Mouse (Mus musculus) brain, adult 2 months (tissue): ENCODE measurements around the gene Nfe2l1.
"Not testable (repeated sequence)": the region's sequence is repeated elsewhere in the genome, so short reads cannot be mapped to it uniquely, and the experiment has no call there.

Source experiments
- DNase-seq: peaks from one replicate; pipeline ENCODE4 v3.0.0; 2011; ENCODE audit warnings: low read depth, low spot score

Gene Nfe2l1

DNA sequence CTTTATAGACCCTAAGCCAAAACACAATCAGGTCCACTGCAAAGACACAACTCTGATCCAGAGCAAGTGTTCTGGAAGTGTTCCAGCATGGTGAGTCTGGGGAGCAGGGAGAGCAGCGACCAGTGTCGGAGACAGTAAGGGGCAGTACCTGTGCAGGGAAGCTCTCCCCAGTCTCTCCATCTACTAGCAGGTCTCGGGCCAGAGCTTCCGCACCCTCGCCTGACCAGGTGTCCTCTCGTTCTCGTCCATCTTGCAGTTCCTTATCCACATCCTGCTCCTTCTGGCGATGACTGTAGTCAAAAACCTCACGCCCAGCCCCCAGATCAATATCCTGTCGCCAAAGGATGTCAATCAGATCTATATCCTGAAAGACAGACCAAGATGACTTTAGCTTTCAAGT is 7.8 kb downstream of the Nfe2l1 start:
- DNase-seq: no peak

DNA sequence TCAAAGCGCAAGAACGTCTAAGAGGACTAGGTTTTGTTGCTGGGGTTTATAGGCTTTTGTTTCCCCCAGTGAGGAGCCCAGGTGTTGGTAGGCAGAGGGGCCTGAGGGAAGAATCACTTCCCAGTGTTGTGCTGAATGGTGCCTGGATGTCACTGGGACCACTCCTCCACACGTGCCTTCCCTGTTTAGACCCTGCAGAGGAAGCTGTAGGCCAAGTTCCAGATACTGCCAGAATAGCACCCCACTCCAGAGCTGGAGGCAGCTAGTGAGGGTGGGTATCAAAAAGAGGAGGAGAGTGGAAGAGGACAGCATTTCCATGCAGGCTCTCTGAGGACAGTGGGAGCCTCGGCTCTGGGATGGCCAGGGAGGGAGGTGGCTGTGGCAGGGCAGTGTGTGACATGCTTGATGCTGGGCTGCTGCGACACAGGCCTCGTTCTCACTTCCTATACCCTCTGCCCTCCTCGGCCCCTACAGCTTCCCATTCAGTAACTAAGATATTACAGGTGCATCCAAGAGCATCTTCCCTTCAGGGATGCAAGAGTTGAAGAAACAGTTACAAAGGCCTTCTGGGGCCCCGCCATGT is 11.5 kb downstream of the Nfe2l1 start:
- DNase-seq: peak; percentile 29

DNA sequence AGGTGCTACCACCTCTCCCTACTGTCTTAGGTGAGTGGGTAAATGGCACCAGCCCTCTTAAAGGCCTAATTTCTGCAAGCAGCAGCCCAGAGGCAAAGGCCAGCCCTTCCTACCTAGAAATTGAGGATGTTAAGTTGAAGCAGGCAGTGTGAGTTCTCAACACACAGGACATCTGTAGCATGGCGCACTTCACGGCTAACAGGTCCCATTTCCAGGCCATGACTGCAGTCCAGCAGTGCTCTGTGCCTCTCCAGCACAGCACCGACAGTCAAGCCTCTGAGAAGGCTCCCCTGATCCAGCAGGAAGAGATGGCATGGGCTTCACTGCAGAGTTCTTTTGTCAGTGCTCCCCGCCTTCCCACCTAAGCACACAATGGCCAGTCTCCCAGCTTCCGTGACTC is 12.8 kb downstream of the Nfe2l1 start:
- DNase-seq: peak; percentile 33

DNA sequence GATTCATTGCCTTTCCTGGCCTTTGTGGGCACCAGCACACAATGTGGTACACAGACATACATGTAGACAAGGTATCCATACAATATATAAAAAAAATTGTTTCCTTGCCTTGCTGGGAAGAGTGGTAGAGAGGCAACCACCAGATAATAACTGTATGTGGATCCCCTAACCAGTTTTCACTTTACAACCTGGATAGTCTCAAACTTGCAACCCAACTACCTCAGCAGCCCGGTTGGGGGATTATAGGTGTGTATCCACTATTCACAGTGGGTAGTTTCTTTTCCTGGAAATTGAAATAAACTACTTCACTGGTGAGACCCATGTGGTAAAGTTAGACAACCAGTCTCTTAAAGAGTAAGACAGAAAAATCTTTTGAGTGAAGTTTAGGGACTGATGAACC is 13.3 kb downstream of the Nfe2l1 start:
- DNase-seq: no peak

DNA sequence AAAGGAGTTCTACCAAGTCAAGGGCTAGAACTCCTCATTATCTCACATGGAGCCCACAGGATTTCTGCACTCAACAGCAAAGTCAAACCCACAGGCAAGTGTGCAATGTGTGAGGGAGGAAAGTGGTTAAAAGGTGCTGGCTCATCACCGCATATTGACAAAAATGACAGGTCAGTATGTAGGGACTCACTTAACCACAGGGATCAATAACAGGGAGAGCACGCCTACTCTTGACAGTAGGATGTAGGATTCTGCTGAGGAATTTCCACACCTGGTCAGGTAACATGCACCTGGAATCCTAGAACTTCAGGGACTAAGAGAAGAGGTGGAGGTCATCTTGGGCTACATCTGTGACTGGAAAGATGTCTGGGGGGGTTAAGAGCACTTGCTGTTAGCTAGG is 13.9 kb downstream of the Nfe2l1 start:
- no peak for DNase-seq

DNA sequence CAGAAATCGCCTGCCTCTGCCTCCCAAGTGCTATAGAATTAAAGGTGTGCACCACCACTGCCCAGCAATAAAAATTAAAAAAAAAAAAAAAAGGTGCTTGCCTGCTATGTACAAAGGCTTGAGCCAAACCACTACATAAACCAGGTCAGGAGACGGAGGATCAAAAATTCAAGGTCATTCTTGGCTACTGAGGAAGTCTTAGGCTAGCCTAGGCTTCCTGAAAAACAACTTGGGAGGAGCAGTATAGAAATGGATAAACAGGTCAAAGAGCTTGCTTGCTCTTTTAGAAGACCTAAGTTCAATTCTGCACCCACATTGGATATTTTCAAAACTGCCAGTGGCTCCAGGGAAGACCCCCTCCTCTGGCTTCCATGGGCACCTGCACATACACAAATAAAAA is 15.3 kb downstream of the Nfe2l1 start:
- no peak for DNase-seq

DNA sequence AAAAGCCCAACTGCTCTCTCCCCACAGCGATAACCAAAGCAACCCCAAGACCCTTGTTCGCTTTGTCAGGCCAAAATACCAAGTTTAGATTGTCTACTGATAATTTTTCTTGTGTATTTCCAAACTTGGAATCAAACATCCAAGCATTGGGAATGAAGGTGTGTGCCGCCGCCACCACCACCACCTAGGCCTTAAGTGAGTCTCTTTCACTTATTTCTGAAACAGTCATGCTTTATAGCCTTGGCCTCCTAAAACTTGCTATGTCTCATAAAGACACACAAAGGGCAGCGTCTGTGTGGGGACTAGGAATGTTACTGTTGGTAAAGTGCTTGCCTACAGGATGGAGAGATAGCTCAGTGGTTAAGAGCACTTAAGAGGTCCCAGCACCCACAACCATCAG is 15.8 kb downstream of the Nfe2l1 start:
- DNase-seq: no peak

DNA sequence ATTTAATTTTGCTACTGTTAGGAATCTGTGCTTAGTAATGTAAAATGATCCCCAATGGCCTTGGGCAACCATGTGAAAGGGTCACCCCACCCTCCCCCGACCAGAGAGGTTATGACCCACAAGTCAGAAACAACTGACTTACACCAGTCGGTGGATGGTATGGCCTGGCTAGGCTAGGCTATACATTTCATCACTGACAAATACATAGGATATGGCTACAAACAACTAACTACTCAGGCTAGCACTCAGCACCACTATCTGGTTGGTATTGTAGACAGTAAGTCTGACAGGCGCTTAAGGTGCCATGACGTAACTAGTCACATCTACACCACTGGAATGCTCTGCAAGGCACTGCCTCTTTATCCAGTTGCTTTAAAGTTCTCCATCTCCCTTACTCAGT is 16.3 kb downstream of the Nfe2l1 start:
- no peak for DNase-seq

DNA sequence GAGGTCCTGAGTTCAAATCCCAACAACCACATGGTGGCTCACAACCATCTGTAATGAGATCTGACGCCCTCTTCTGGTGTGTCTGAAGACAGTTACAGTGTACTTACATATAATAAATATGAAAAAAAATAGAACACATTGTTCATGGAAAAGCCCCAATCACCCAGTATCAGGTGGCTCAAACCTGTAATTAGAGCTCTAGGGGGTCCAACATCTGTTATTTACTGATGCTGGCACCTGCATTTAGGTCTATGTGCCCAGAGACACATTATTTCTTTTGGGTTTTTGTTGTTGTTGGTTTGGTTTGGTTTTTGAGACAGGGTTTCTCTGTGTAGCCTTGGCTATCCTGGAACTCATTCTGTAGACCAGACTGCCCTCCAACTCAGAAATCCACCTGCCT is 18.6 kb downstream of the Nfe2l1 start:
- not testable (repeated sequence) for DNase-seq

DNA sequence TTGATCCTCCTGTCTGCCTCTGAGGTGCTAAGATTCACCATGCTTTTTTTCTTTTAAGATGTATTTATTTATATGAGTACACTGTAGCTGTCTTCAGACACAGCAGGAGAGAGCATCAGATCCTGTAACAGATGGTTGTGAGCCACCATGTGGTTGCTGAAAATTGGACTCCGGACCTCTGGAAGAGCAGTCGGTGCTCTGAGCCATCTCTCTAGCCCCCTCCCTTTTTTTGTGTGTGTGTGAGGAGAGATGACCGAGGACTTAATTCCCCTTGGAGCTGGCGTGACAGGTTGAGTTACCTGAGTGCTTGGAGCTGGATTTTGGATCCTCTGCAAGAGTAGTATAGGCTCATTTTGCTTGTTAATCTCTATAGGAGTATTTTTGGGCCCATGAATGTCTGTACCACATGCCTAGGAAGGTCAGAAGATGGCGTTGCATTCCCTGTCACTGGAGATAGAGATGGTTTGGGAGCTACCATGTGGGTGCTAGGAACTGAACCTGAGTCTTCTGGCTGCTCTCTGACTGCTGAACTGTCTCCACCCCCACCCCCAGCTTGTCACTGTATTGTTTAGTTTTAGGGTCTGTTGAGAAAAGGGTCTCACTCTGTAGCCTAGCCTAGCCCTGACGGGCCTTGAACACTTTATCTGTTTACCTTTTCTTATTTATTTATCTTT is 20.1 kb downstream of the Nfe2l1 start:
- DNase-seq: peak; percentile 65

DNA sequence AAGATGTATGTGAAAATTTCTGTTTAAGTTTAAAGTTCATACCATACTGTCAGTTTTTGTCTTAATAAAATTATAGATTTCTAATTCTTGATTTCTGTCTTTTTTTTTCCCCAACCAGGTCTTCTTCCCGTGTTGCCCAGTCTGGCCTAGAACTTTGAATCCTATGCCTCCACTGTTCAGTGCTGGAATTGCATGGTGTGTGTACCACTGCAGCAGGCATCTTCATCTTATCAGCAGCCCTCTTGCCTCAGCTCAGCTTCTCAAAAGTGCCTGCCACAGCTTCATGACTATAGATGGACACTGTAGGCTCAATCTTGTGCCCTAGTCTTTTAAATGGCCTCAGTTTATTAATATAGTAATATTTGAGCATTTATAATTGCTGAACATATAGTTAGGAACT is 21.7 kb downstream of the Nfe2l1 start:
- DNase-seq: peak; percentile 49

DNA sequence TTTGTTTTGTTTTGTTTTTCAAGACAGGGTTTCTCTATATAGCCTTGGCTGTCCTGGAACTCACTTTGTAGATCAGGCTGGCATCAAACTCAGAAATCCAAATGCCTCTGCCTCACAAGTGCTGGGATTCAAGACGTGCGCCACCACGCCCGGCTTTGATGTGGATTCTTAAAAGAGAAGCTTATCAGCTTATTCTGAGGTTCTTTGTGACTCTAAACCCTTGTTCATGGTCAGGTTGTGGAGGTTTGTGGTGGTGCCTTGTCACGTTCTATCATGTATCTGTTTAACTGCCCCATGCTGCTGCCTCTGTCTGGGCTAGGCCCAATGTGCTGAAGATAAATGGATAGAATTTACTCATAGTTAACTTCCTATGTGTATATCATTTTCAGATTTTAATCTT is 24.2 kb downstream of the Nfe2l1 start:
- no peak for DNase-seq

DNA sequence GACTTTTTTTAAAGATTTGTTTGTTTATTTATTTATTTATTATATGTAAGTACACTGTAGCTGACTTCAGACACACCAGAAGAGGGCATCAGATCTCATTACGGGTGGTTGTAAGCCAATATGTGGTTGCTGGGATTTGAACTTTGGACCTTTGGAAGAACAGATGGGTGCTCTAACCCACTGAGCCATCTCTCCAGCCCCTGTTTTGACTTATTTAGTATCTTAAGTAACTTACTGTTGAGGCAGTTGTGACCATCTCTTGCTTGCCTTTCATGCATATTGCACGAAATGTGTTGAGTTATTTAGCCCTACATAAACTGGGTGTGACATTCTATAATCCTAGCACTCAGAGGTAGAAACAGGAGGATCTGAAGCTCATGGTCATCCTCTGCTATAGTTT is 30.3 kb downstream of the Nfe2l1 start:
- no peak for DNase-seq

DNA sequence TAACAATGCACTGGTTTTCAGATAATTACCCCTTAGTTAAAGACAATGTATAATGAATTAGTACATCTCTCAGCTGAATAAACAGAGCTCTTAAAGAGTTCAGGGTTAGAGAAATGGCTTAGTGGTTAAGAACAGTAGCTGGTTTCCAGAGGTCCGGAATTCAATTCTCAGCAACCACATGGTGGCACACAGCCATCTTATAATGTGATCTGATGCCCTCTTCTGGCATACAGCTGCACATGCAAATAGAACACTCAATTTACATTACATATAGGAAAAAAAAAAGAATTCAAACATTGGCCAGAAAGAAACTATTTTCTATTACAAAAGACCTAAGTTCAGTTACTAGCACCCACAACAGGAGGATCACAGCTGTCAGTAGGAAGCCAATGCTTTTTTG is 33.2 kb downstream of the Nfe2l1 start:
- peak; percentile 59 for DNase-seq

DNA sequence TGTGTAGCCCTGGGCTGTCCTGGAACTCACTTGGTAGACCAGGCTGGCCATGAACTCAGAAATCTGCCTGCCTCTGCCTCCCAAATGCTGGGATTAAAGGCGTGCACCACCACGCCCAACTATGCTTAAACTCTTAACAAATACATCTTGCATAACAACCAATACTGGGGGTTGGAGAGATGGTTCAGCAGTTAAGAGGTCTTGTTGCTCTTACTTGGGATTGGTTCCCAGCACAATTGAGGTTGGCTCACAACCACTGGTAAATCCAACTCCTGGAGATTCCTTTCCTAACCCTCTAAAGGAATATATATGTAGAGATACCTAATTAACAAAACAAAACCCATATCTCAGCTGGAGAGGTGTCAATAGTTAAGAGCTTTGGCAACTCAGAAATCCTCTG is 33.7 kb downstream of the Nfe2l1 start:
- DNase-seq: no peak

DNA sequence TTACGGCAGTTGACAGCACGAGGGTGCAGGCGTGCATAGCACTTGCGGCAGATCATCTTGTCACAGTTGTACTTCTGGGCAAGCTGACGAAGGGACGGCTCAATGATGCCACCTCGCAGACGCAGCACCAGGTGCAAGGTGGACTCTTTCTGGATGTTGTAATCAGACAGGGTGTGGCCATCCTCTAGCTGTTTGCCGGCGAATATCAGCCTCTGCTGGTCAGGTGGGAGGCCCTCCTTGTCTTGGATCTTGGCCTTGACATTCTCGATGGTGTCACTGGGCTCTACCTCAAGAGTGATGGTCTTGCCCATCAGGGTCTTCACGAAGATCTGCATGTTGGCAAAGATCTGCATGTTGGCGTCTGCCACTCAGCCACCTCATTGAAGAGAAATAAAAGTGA is 34.3 kb downstream of the Nfe2l1 start:
- DNase-seq: no peak

DNA sequence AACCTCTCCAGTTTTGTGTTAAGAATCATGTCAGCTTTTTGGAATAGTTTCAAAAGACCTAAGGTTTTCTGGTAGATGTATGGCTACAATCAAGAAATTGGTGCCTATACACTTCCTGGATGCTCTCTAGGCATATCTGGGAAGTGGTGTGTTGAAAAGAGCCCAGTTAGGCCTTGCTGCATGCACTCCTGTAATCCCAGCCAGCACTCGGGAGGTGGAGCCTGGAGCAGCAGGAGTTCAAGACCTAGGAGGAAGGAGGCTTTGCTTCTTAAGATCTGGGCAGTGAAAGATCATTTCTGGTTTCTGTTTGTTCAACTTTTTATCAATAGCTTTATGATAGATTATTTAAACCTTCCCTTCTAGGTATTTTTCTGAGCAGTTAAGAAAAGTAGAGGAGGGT is 39.1 kb downstream of the Nfe2l1 start:
- no peak for DNase-seq

DNA sequence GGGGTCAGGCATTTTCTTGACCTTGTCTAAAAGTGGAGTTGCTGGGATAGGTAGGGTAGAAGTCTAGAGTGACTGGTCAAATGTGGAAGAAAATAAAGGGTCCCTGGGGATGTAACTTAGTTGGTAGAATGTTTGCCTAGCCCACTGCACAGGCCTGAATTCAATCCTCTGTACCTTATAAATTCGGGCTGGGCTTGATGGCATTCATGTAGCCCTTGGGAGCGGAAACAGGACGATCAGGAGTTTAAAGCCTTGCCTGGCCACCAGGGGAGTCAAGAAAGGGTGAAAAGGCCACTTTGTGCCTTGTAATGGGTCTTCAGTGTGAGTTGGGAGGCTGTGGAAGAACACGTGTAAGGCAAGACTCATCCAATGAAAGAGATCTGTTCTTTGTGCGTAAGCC is 39.8 kb downstream of the Nfe2l1 start:
- DNase-seq: no peak

DNA sequence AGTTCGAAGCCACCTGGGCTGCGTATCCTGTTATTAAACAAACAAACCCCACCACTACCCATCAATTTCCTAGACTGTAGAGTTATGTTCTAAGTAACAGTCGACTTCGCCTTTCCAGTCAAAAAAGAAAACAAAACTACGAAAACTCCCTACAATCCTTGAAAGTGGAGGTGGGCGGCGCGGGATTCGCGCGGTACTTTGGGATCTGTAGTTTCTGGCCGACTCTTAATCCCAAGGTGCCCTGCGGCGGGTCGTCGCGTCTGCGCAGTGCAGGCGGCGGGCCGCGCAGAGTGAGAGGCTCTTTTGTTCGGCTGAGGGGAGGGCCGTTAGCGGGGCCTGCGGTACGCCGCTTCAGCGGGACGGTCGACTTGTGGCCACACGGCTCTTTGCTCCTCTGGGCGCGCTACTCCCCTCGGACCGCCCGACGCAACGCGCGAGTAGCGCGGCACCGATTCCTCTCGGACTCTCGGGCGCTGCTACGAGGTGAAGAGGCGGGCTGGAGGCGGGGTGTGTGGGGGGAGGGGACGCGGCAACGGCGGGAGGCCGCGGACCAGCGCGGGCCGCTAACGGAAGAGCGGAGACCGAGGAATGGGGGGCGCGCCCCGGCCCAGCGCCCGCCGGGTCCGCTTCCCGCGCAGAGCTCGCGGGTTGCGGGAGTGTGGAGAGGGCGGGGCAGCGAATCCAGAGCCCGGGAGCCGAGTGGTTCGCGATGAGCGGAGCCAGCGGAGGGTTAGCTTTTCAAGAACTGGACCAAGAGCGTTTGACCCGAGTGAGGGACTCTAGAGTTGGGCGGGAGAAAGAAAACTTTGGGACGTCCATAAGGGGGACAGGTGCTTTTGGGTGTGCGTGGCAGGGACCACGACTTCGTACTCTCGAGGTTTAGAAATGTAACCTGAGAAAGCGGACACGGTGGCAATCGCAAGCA is 40.6 kb downstream of the Nfe2l1 start, which contains the start of gene Cbx1:
Gene Cbx1, plus strand, starts transcription at position 257 of the 925 bp plus-strand sequence.
- DNase-seq: peak; percentile 94

DNA sequence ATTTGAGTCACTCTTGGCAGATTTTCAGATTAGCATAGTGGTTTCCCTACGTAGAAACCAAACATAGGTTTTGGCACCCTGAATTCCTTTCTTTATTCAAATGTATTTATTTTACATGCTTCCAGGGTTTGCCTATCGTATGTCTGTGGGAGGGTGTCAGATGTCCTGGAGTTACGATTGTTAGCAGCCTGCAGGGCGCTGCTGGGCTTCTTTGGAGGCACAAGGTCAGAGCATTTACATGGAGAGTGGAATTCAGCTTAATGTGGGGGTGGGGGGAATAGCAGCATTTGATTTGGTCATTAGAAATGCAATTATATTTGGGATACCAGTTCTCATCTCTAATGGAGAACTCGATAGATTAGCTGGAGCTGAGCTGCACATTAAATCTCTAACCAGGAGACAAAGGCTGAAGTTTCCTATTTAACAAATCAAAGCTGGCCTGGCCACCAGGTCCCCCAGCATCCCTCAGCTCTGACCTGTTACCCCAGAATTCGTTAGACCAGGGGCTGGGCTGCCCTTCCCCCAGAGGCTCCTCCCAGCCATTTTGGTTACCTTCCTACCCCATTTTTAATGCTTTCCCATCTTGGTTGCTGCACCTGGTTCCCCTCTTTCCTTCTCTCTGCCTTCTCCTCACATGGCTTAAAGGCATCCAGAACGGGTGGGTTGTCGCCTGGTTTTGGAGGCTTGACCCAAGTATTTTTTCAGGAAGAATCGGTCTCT is 42.9 kb downstream of the Nfe2l1 start:
- DNase-seq: no peak

DNA sequence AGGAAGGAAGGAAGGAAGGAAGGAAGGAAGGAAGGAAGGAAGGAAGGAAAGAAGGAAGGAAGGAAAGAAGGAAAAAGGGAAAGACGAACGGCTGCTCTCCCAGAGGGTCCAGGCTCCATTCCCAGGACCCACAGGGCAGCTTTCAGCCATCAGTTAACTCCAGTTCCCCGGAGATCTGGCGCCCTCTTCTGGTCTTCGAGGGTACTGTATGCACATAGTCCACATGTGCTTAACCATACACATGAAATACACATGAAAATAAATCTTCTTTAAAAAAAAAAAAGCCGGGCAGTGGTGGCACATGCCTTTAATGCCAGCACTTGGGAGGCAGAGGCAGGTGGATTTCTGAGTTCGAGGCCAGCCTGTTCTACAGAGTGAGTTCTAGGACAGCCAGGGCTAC is 44.9 kb downstream of the Nfe2l1 start:
- peak; percentile 56 for DNase-seq

DNA sequence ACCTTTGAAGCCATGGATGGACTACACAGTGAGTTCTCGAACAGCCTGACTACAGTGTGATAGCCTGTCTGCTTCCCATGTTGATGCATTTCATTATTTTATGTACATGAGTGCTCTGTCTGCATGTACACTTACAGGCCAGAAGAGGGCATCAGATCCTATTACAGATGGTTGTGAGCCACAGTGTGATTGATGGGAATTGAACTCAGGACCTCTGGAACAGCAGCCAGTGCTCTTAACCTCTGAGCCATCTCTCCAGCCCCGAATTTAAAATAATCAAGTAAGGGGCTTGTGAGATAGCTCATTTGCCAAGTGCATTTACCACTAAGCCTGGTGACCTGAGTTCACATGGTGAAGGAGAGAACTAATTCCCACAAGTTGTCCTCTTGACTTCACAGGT is 48.3 kb downstream of the Nfe2l1 start:
- no peak for DNase-seq
